Mouse (Mus musculus): ENCODE data around the gene Plekha7. TPM values are rescaled to one million over a fixed set of nuclear protein-coding genes. Genes with fewer than 3 reads are reported as not detected.

Plekha7 gene
- polyA plus RNA-seq, 1 experiment = 0.25 TPM

- TF ChIP-seq CEBPB (IDR thresholded peaks at IDR 0.05; ENCODE audit: low read depth) (no peak), FOSL1 (IDR thresholded peaks at IDR 0.05; ENCODE audit: insufficient read depth, low read length, poor library complexity, severe bottlenecking) (no peak), MAX (IDR thresholded peaks at IDR 0.05) (no peak), MYOG (IDR thresholded peaks at IDR 0.05; ENCODE audit: control insufficient read depth, extremely low read depth, insufficient read length) (no peak), MYOD1 (IDR thresholded peaks at IDR 0.05; ENCODE audit: control insufficient read depth, insufficient read length, low read depth) (no peak), USF1 (IDR thresholded peaks at IDR 0.05; ENCODE audit: low read depth) (no peak), CTCF (IDR thresholded peaks at IDR 0.05; ENCODE audit: control insufficient read depth, insufficient read depth, insufficient read length) (no peak)
- Histone ChIP-seq H3K27me3 (ENCODE audit: control insufficient read depth, insufficient read depth, insufficient read length) (peaks cover 14% of the 10 kb centered on the region), H3K79me2 (ENCODE audit: control insufficient read depth, insufficient read depth) (no peaks in the 10 kb centered on the region), H3ac (ENCODE audit: control insufficient read depth, insufficient read length, low read depth) (no peak overlapping the region), H3K4me3 (ENCODE audit: insufficient read depth, poor library complexity, severe bottlenecking) (no peak overlapping the region), H3K79me3 (ENCODE audit: low read depth) (no peaks in the 10 kb centered on the region), H3K36me3 (ENCODE audit: control insufficient read depth, insufficient read depth) (no peaks in the 10 kb centered on the region)
Observed at GRCm38 (mm10) chr7:116128286-116128685, 179.9 kb downstream of the Plekha7 start.

GRCm38 (mm10) chr7:116127052-116127451 is 181.1 kb downstream of the Plekha7 start:
- Histone ChIP-seq H3ac (ENCODE audit: control insufficient read depth, insufficient read length, low read depth) (no peak overlapping the region), H3K79me2 (ENCODE audit: control insufficient read depth, insufficient read depth) (no peaks in the 10 kb centered on the region), H3K4me3 (ENCODE audit: insufficient read depth, poor library complexity, severe bottlenecking) (no peak overlapping the region), H3K36me3 (ENCODE audit: control insufficient read depth, insufficient read depth) (no peaks in the 10 kb centered on the region), H3K27me3 (ENCODE audit: control insufficient read depth, insufficient read depth, insufficient read length) (peaks cover 14% of the 10 kb centered on the region), H3K79me3 (ENCODE audit: low read depth) (no peaks in the 10 kb centered on the region)
- no peak for TF ChIP-seq MAX (IDR thresholded peaks at IDR 0.05)
- TF ChIP-seq MYOG (IDR thresholded peaks at IDR 0.05; ENCODE audit: control insufficient read depth, extremely low read depth, insufficient read length) = no peak
- TF ChIP-seq USF1 (IDR thresholded peaks at IDR 0.05; ENCODE audit: low read depth) = no peak
- no peak for TF ChIP-seq CEBPB (IDR thresholded peaks at IDR 0.05; ENCODE audit: low read depth)
- no peak for TF ChIP-seq MYOD1 (IDR thresholded peaks at IDR 0.05; ENCODE audit: control insufficient read depth, insufficient read length, low read depth)
- TF ChIP-seq FOSL1 (IDR thresholded peaks at IDR 0.05; ENCODE audit: insufficient read depth, low read length, poor library complexity, severe bottlenecking) = no peak
- no peak for TF ChIP-seq CTCF (IDR thresholded peaks at IDR 0.05; ENCODE audit: control insufficient read depth, insufficient read depth, insufficient read length)

- H3K79me2 ChIP-seq (ENCODE audit: control insufficient read depth, insufficient read depth) = no peaks in the 10 kb centered on the region
- no peak overlapping the region for H3K4me3 ChIP-seq (ENCODE audit: insufficient read depth, poor library complexity, severe bottlenecking)
- H3K36me3 ChIP-seq (ENCODE audit: control insufficient read depth, insufficient read depth) = no peaks in the 10 kb centered on the region
- TF ChIP-seq MYOG (IDR thresholded peaks at IDR 0.05; ENCODE audit: control insufficient read depth, extremely low read depth, insufficient read length) (no peak), USF1 (IDR thresholded peaks at IDR 0.05; ENCODE audit: low read depth) (no peak), FOSL1 (IDR thresholded peaks at IDR 0.05; ENCODE audit: insufficient read depth, low read length, poor library complexity, severe bottlenecking) (no peak), MAX (IDR thresholded peaks at IDR 0.05) (no peak), MYOD1 (IDR thresholded peaks at IDR 0.05; ENCODE audit: control insufficient read depth, insufficient read length, low read depth) (no peak)
- no peak overlapping the region for H3ac ChIP-seq (ENCODE audit: control insufficient read depth, insufficient read length, low read depth)
- H3K27me3 ChIP-seq (ENCODE audit: control insufficient read depth, insufficient read depth, insufficient read length) = peaks cover 14% of the 10 kb centered on the region
- no peaks in the 10 kb centered on the region for H3K79me3 ChIP-seq (ENCODE audit: low read depth)
Observed at GRCm38 (mm10) chr7:116125671-116126070, 182.5 kb downstream of the Plekha7 start.

GRCm38 (mm10) chr7:116124057-116124456 is 184.1 kb downstream of the Plekha7 start:
- Histone ChIP-seq H3K27me3 (ENCODE audit: control insufficient read depth, insufficient read depth, insufficient read length) (peaks cover 9% of the 10 kb centered on the region), H3K79me2 (ENCODE audit: control insufficient read depth, insufficient read depth) (no peaks in the 10 kb centered on the region), H3ac (ENCODE audit: control insufficient read depth, insufficient read length, low read depth) (no peak overlapping the region), H3K79me3 (ENCODE audit: low read depth) (no peaks in the 10 kb centered on the region), H3K4me3 (ENCODE audit: insufficient read depth, poor library complexity, severe bottlenecking) (no peak overlapping the region), H3K36me3 (ENCODE audit: control insufficient read depth, insufficient read depth) (no peaks in the 10 kb centered on the region)
- no peak for TF ChIP-seq MYOD1 (IDR thresholded peaks at IDR 0.05; ENCODE audit: control insufficient read depth, insufficient read length, low read depth)
- no peak for TF ChIP-seq FOSL1 (IDR thresholded peaks at IDR 0.05; ENCODE audit: insufficient read depth, low read length, poor library complexity, severe bottlenecking)
- TF ChIP-seq MAX (IDR thresholded peaks at IDR 0.05) = no peak
- no peak for TF ChIP-seq USF1 (IDR thresholded peaks at IDR 0.05; ENCODE audit: low read depth)
- no peak for TF ChIP-seq MYOG (IDR thresholded peaks at IDR 0.05; ENCODE audit: control insufficient read depth, extremely low read depth, insufficient read length)
- no peak for TF ChIP-seq CTCF (IDR thresholded peaks at IDR 0.05; ENCODE audit: control insufficient read depth, insufficient read depth, insufficient read length)
- no peak for TF ChIP-seq CEBPB (IDR thresholded peaks at IDR 0.05; ENCODE audit: low read depth)

- Histone ChIP-seq H3ac (ENCODE audit: control insufficient read depth, insufficient read length, low read depth) (no peak overlapping the region), H3K36me3 (ENCODE audit: control insufficient read depth, insufficient read depth) (no peaks in the 10 kb centered on the region), H3K79me2 (ENCODE audit: control insufficient read depth, insufficient read depth) (no peaks in the 10 kb centered on the region), H3K27me3 (ENCODE audit: control insufficient read depth, insufficient read depth, insufficient read length) (peaks cover 9% of the 10 kb centered on the region), H3K79me3 (ENCODE audit: low read depth) (no peaks in the 10 kb centered on the region), H3K4me3 (ENCODE audit: insufficient read depth, poor library complexity, severe bottlenecking) (no peak overlapping the region)
- no peak for TF ChIP-seq FOSL1 (IDR thresholded peaks at IDR 0.05; ENCODE audit: insufficient read depth, low read length, poor library complexity, severe bottlenecking)
- no peak for TF ChIP-seq MYOG (IDR thresholded peaks at IDR 0.05; ENCODE audit: control insufficient read depth, extremely low read depth, insufficient read length)
- TF ChIP-seq CEBPB (IDR thresholded peaks at IDR 0.05; ENCODE audit: low read depth) = no peak
- TF ChIP-seq CTCF (IDR thresholded peaks at IDR 0.05; ENCODE audit: control insufficient read depth, insufficient read depth, insufficient read length) = no peak
- TF ChIP-seq MYOD1 (IDR thresholded peaks at IDR 0.05; ENCODE audit: control insufficient read depth, insufficient read length, low read depth) = no peak
- TF ChIP-seq MAX (IDR thresholded peaks at IDR 0.05) = no peak
- TF ChIP-seq USF1 (IDR thresholded peaks at IDR 0.05; ENCODE audit: low read depth) = no peak
Observed at GRCm38 (mm10) chr7:116123597-116123985, 184.6 kb downstream of the Plekha7 start.
